Mouse (Mus musculus) B cell, adult (primary cell): ENCODE data around the gene Enthd1. TPM values are rescaled to one million over a fixed set of nuclear protein-coding genes. Genes with fewer than 3 reads are reported as not detected.

Experiments used
- total RNA-seq: library from RNA; stranded (reverse); gene quantifications from 4 replicates; pipeline ENCODE4 v1.2.4, GENCODE M21; 2023; ENCODE audit not compliant: inconsistent age

Enthd1 gene
- 0.35 to 0.51 TPM (median 0.42 TPM) in 3 of 4 replicates, not detected in the other for total RNA-seq

DNA sequence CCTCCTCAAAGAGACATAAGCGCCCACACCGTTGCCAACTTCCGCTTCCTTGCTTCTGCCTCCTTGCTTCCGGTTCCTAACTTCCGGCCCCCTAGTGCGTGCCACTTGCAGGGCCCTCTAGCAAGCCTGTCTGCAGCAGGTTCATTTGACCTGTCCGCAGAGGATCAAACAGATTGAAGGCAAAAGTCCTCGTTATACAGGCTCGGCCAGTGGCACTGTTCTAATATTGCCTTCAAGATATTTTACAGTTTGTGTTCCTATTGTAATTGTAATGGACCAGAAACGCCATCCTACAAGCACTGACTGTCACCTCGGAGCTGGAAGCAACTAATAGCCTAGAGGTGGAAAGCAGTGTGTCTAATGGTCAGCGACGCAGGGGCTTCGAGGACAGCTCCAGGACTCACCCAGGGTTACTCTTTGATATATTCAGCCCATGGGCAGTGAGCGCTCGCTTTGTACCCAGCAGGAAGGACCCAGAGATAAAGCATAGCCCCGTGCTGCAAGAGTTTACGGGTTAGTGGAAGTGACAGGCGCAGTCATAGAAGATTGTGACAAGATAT lies at the start of gene Enthd1:
Enthd1 (minus strand) TSS at position 51 of the 560 bp plus-strand sequence.

DNA sequence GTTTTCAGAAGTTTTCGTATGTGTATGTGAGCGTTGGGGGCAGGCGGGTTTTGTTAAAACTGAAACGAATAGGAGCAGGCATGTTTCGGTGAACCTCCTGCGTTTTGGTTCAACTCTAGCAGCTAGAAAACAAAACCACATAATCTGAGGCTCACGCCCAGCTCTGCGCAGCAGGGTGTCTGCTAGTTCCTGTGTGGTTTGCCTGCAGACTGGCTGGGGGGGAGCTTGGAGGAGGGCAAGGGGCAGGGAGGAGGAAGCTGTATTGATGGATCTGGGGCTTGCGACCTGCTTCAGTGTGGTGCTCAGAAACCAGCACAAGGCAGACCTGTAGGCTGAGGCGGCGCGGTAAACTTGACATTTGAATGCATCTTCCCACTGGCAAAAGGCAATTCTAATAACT lies 7.3 kb upstream of the Enthd1 start, which contains the start of gene Grap2:
Grap2 (plus strand) TSS at position 304 of the 400 bp plus-strand sequence.

Other genes starting within 250 kb of the Enthd1 start
- gene Grap2, start 7.4 kb upstream of the Enthd1 start, total RNA-seq, result 143 to 167 TPM (median 155 TPM) in 4 replicates
- gene Fam83f, start 106.7 kb upstream of the Enthd1 start, total RNA-seq, result 0.16 to 0.77 TPM (median 0.63 TPM) in 4 replicates
- gene Tnrc6b, start 146.2 kb upstream of the Enthd1 start, total RNA-seq, result 166 to 200 TPM (median 197 TPM) in 4 replicates